Mouse (Mus musculus) hindbrain, embryonic 15.5 days (tissue): ENCODE data around the gene Lman2l. TPM values are rescaled to one million over a fixed set of nuclear protein-coding genes. Genes with fewer than 3 reads are reported as not detected.

Source experiments
- ATAC-seq: fragments of 200-750 bp; cut with Nextera tagmentation; 2 replicates; pipeline ENCODE4 v1.8.0; 2017; ENCODE audit warnings: low read depth, moderate number of reproducible peaks, moderate TSS enrichment; ENCODE audit not compliant: low FRiP score
- H3K27ac ChIP-seq: fragments of 300-500 bp; sonication (generic); replicated peaks from 2 replicates; pipeline ENCODE4 v1.5.1; 2015; ENCODE audit warnings: mild to moderate bottlenecking, inconsistent platforms
- H3K27me3 ChIP-seq: fragments of 300-500 bp; sonication (generic); 2 replicates; pipeline ENCODE4 v1.6.1; 2015; ENCODE audit warnings: control low read depth, inconsistent platforms
- H3K36me3 ChIP-seq: fragments of 300-500 bp; sonication (generic); 2 replicates; pipeline ENCODE4 v1.6.1; 2015; ENCODE audit warnings: control low read depth, inconsistent platforms
- H3K4me1 ChIP-seq: fragments of 300-500 bp; sonication (generic); replicated peaks from 2 replicates; pipeline ENCODE4 v1.6.1; 2015; ENCODE audit warnings: control low read depth, inconsistent platforms
- H3K4me2 ChIP-seq: fragments of 300-500 bp; sonication (generic); 2 replicates; pipeline ENCODE4 v1.6.1; 2015; ENCODE audit warnings: moderate library complexity, mild to moderate bottlenecking, inconsistent platforms
- H3K4me3 ChIP-seq: fragments of 300-500 bp; sonication (generic); 2 replicates; pipeline ENCODE4 v1.5.1; 2015; ENCODE audit warnings: mild to moderate bottlenecking, inconsistent platforms
- H3K9ac ChIP-seq: fragments of 300-500 bp; sonication (generic); 2 replicates; pipeline ENCODE4 v1.6.1; 2015; ENCODE audit warnings: inconsistent platforms
- H3K9me3 ChIP-seq: fragments of 300-500 bp; sonication (generic); 2 replicates; pipeline ENCODE4 v1.6.1; 2016; ENCODE audit warnings: control low read depth, inconsistent platforms
- WGBS: fragments of 180-500 bp; shearing (Covaris S2); methylation state at CpG from one replicate; pipeline ENCODE4 v1.1.7; 2015; 5-methylcytosine and 5-hydroxymethylcytosine counted together
- polyA plus RNA-seq: library from polyadenylated mRNA; unstranded; fragments of >200 nt; fragmentation: Nextera tagmentation; extraction: Ambion mirVana; gene quantifications from 2 replicates; pipeline ENCODE4 v1.2.1, GENCODE M21; 2015

Gene Lman2l
- polyA plus RNA-seq: 66.7 and 68.2 TPM in 2 replicates

- Histone ChIP-seq H3K4me3 (peak within 1 kb of the TSS; percentile 74), H3K4me2 (peak within 1 kb of the TSS; percentile 82), H3K9ac (peak within 1 kb of the TSS; percentile 65), H3K27me3 (no peaks in the 10 kb centered on the region), H3K36me3 (peaks cover 5% of the 10 kb centered on the region), H3K27ac (peak within 1 kb of the TSS; percentile 82), H3K4me1 (peaks cover 19% of the 10 kb centered on the region), H3K9me3 (no peaks in the 10 kb centered on the region)
- under 1% methylated on average over 56 of the region's 57 CpGs for WGBS
- peak; percentile 100 for ATAC-seq
Observed at GRCm38 (mm10) chr1:36444471-36445464, at the start of gene Lman2l. TSS of gene Lman2l (minus strand) at chr1:36445271.

GRCm38 (mm10) chr1:36493299-36493698 is 48.2 kb upstream of the Lman2l start:
- H3K27me3 ChIP-seq: no peaks in the 10 kb centered on the region
- no peak overlapping the region for H3K27ac ChIP-seq
- no peak for ATAC-seq
- H3K9ac ChIP-seq: no peak overlapping the region
- no peaks in the 10 kb centered on the region for H3K4me1 ChIP-seq
- 82% methylated on average over 6 of the region's 6 CpGs for WGBS
- H3K4me3 ChIP-seq: no peak overlapping the region
- H3K9me3 ChIP-seq: no peaks in the 10 kb centered on the region
- no peak overlapping the region for H3K4me2 ChIP-seq
- H3K36me3 ChIP-seq: no peaks in the 10 kb centered on the region

GRCm38 (mm10) chr1:36492416-36493139 is 47.5 kb upstream of the Lman2l start:
- WGBS: 52% methylated on average over 9 of the region's 9 CpGs
- Histone ChIP-seq H3K27ac (no peak overlapping the region), H3K4me3 (no peak overlapping the region), H3K4me1 (no peaks in the 10 kb centered on the region), H3K9ac (no peak overlapping the region), H3K36me3 (no peaks in the 10 kb centered on the region), H3K4me2 (no peak overlapping the region), H3K27me3 (no peaks in the 10 kb centered on the region), H3K9me3 (no peaks in the 10 kb centered on the region)
- no peak for ATAC-seq

GRCm38 (mm10) chr1:36489661-36490060 is 44.6 kb upstream of the Lman2l start:
- 64% methylated on average over 6 of the region's 6 CpGs for WGBS
- Histone ChIP-seq H3K9me3 (no peaks in the 10 kb centered on the region), H3K4me3 (no peak overlapping the region), H3K4me2 (no peak overlapping the region), H3K4me1 (no peaks in the 10 kb centered on the region), H3K36me3 (no peaks in the 10 kb centered on the region), H3K27ac (no peak overlapping the region), H3K27me3 (no peaks in the 10 kb centered on the region), H3K9ac (no peak overlapping the region)
- ATAC-seq: no peak

- Histone ChIP-seq H3K9me3 (no peaks in the 10 kb centered on the region), H3K9ac (no peak overlapping the region), H3K27ac (no peak overlapping the region), H3K4me3 (no peak overlapping the region), H3K4me1 (peaks cover 5% of the 10 kb centered on the region; the same call in 1 of the 2 replicates), H3K27me3 (no peaks in the 10 kb centered on the region), H3K4me2 (no peak overlapping the region), H3K36me3 (no peaks in the 10 kb centered on the region)
- WGBS: 53% methylated on average over 9 of the region's 9 CpGs
- no peak for ATAC-seq
Observed at GRCm38 (mm10) chr1:36487111-36487510, 42.0 kb upstream of the Lman2l start.

GRCm38 (mm10) chr1:36485080-36485479 is 40.0 kb upstream of the Lman2l start:
- no peak for ATAC-seq
- H3K9me3 ChIP-seq: no peaks in the 10 kb centered on the region
- no peak overlapping the region for H3K4me3 ChIP-seq
- no peak overlapping the region for H3K27ac ChIP-seq
- H3K4me2 ChIP-seq: no peak overlapping the region
- WGBS: 76% methylated on average over 7 of the region's 7 CpGs
- no peak overlapping the region for H3K9ac ChIP-seq
- peaks cover 5% of the 10 kb centered on the region; the same call in 1 of the 2 replicates for H3K4me1 ChIP-seq
- no peaks in the 10 kb centered on the region for H3K27me3 ChIP-seq
- H3K36me3 ChIP-seq: no peaks in the 10 kb centered on the region

- H3K27me3 ChIP-seq: no peaks in the 10 kb centered on the region
- H3K36me3 ChIP-seq: no peaks in the 10 kb centered on the region
- H3K9ac ChIP-seq: no peak overlapping the region
- no peak overlapping the region for H3K27ac ChIP-seq
- H3K4me3 ChIP-seq: no peak overlapping the region
- H3K4me2 ChIP-seq: no peak overlapping the region
- H3K4me1 ChIP-seq: peaks cover 5% of the 10 kb centered on the region; the same call in 1 of the 2 replicates
- no peaks in the 10 kb centered on the region for H3K9me3 ChIP-seq
- ATAC-seq: no peak
- 75% methylated on average over 4 of the region's 4 CpGs for WGBS
Observed at GRCm38 (mm10) chr1:36483825-36484224, 38.8 kb upstream of the Lman2l start.

GRCm38 (mm10) chr1:36479903-36480899 is 35.1 kb upstream of the Lman2l start:
- no peak for ATAC-seq
- H3K4me2 ChIP-seq: no peak overlapping the region
- no peak overlapping the region for H3K4me3 ChIP-seq
- no peaks in the 10 kb centered on the region for H3K36me3 ChIP-seq
- H3K27me3 ChIP-seq: no peaks in the 10 kb centered on the region
- H3K9me3 ChIP-seq: no peaks in the 10 kb centered on the region
- WGBS: 84% methylated on average over 12 of the region's 12 CpGs
- H3K9ac ChIP-seq: no peak overlapping the region
- H3K4me1 ChIP-seq: peaks cover 29% of the 10 kb centered on the region
- H3K27ac ChIP-seq: no peak overlapping the region

- Histone ChIP-seq H3K9ac (no peak overlapping the region), H3K4me2 (no peak overlapping the region), H3K27ac (no peak overlapping the region), H3K36me3 (no peaks in the 10 kb centered on the region), H3K4me1 (peaks cover 42% of the 10 kb centered on the region), H3K27me3 (no peaks in the 10 kb centered on the region), H3K4me3 (no peak overlapping the region), H3K9me3 (no peaks in the 10 kb centered on the region)
- WGBS: 51% methylated on average over 2 of the region's 2 CpGs
- ATAC-seq: no peak
Observed at GRCm38 (mm10) chr1:36478343-36478795, 33.3 kb upstream of the Lman2l start.

- 83% methylated on average over 7 of the region's 7 CpGs for WGBS
- no peak overlapping the region for H3K27ac ChIP-seq
- no peaks in the 10 kb centered on the region for H3K9me3 ChIP-seq
- no peak for ATAC-seq
- no peaks in the 10 kb centered on the region for H3K27me3 ChIP-seq
- H3K36me3 ChIP-seq: no peaks in the 10 kb centered on the region
- no peak overlapping the region for H3K4me2 ChIP-seq
- H3K4me3 ChIP-seq: no peak overlapping the region
- H3K9ac ChIP-seq: no peak overlapping the region
- peaks cover 60% of the 10 kb centered on the region for H3K4me1 ChIP-seq
Observed at GRCm38 (mm10) chr1:36476426-36476825, 31.4 kb upstream of the Lman2l start.

- 40% methylated on average over 8 of the region's 8 CpGs for WGBS
Observed at GRCm38 (mm10) chr1:36475480-36476110, 30.5 kb upstream of the Lman2l start.

More at GRCm38 (mm10) chr1:36475480-36476110, 30.5 kb upstream of the Lman2l start:
- ATAC-seq: no peak
- Histone ChIP-seq H3K9me3 (no peaks in the 10 kb centered on the region), H3K4me1 (peaks cover 64% of the 10 kb centered on the region), H3K36me3 (no peaks in the 10 kb centered on the region), H3K27me3 (no peaks in the 10 kb centered on the region), H3K4me3 (peak overlapping the region; percentile 11; the same call in 1 of the 2 replicates), H3K9ac (0 out of 2 replicates have a peak overlapping the region, but pooled peaks have one; percentile 7), H3K27ac (no peak overlapping the region), H3K4me2 (peak overlapping the region; percentile 84)
